Mouse (Mus musculus): Measurements from ENCODE around the gene Asb9. TPM values are rescaled to one million over a fixed set of nuclear protein-coding genes. Genes with fewer than 3 reads are reported as not detected.

The Asb9 gene
- polyA plus RNA-seq, 1 experiment from 2014 or later, result 0.12 TPM

Other genes starting within 250 kb of the Asb9 start
- gene Bmx, start 248.1 kb upstream of the Asb9 start, polyA plus RNA-seq (2015; fragmentation: Nextera tagmentation; extraction: Ambion mirVana), result 0.14 and 0.27 TPM in 2 replicates
- 20.2 and 23.9 TPM in 2 replicates for gene Pir, start 237.0 kb upstream of the Asb9 start, polyA plus RNA-seq (2015; fragmentation: Nextera tagmentation; extraction: Ambion mirVana)
- 0.66 and 0.97 TPM in 2 replicates for gene Vegfd, start 132.9 kb upstream of the Asb9 start, polyA plus RNA-seq (2015; fragmentation: Nextera tagmentation; extraction: Ambion mirVana)
- 14.9 and 18.3 TPM in 2 replicates for gene Piga, start 86.5 kb upstream of the Asb9 start, polyA plus RNA-seq (2015; fragmentation: Nextera tagmentation; extraction: Ambion mirVana)
- 0.09 and 0.17 TPM in 2 replicates for gene Asb11, start 69.3 kb upstream of the Asb9 start, polyA plus RNA-seq (2015; fragmentation: Nextera tagmentation; extraction: Ambion mirVana)